Mouse (Mus musculus) retina, postnatal 1 day (tissue): ENCODE measurements at regions not wholly inside any gene's neighbourhood (a gene's known extent, or its start where the extent isn't known, plus 50 kb on each side); places are given as distances from the start of the nearest gene placed in this dataset.

Source experiments
- DNase-seq: peaks from one replicate; pipeline ENCODE4 v3.0.0-alpha.2; 2012

DNA sequence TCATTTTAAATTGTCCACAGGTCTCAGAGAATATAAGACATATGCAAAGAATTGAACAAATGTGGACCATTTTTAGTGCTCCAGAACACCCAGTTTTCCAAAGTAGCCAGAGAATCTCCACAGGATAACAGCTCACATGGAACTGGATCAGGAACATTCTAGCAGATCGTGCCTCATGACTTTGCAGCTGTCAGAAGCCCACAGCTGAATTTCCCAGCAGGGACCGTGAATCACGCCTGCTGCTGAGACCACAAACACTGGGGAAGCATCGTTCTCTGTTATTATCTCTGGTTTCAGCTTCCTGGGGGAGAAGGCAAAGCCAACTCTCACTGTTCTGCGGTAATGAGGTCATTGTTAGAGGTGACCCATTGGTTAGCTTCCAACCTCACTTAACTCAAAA is 60.4 kb upstream of the Gpr139 start:
- DNase-seq, result no peak

DNA sequence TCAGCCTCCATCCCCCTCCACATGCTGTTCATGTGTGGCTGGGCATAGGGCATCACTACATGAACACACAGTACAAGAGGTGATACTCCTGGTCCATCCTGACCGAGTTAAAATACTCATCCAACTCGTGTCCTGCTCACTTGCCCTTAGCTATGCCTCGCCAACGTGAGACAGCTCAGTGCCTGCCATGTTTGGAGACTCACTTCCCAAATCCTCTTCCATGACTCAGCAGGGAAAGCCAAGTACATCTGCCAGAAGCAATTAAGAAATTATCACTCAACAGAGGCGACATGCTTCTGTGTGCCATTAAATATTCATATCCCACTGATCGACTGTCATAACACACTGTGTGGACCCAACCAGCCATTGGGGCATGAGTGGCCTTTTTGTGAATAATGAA is 51.9 kb upstream of the Gpr139 start:
- DNase-seq, result peak; percentile 22
